Mouse (Mus musculus) lung, adult 2 months (tissue): Measurements from ENCODE around the gene Tmem102.

Experiments used
- CTCF ChIP-seq: fragments of 200-500 bp; IDR thresholded peaks from 2 replicates; pipeline ENCODE4 v1.5.1; 2011; ENCODE audit warnings: mild to moderate bottlenecking, low read length, control low read depth; ENCODE audit not compliant: insufficient read depth
- POLR2A ChIP-seq: fragments of 200-500 bp; IDR thresholded peaks from 2 replicates; pipeline ENCODE4 v1.6.1; 2011; ENCODE audit warnings: low read depth, mild to moderate bottlenecking, control low read depth, low read length, borderline replicate concordance; ENCODE audit errors: extremely low read depth

DNA sequence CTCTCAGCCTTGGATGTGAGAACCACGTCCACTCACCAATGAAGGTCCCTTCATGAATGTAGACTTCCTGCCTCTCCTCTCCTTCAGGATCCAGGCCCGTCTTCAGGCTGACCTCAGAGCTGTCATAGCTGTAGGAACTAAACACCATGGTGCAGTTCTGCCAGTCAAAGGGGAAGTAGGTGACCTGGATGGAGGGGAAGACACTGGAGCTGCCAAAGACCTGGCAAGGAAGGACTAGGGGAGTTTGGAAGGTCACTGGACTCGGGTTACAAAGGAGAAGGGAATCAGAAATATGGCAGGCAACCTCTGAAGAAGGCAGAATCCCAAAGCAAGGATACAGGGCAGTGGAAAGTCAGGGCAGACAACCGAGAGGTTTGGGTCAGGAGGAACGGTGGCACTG, 12.0 kb downstream of the Tmem102 start:
- TF ChIP-seq POLR2A = no peak
- TF ChIP-seq CTCF = no peak
